Mouse (Mus musculus) embryonic facial prominence, embryonic 14.5 days (tissue): ENCODE results near the gene Ppp1r9a. TPM values are rescaled to one million over a fixed set of nuclear protein-coding genes. Genes with fewer than 3 reads are reported as not detected.
A peak's percentile ranks its signal among the peaks of the same experiment; 100 is the strongest.

Source experiments
- ATAC-seq: fragments of 200-750 bp; cut with Nextera tagmentation; 2 replicates; pipeline ENCODE4 v1.8.0; 2017; ENCODE audit warnings: low read depth, moderate number of reproducible peaks, moderate TSS enrichment
- DNase-seq: peaks from one replicate; pipeline ENCODE4 v3.0.0-alpha.2; 2015; ENCODE audit warnings: low spot score
- H3K27ac ChIP-seq: fragments of 300-500 bp; sonication (generic); replicated peaks from 2 replicates; pipeline ENCODE4 v1.5.1; 2014; ENCODE audit warnings: low read depth, mild to moderate bottlenecking, low read length, moderate library complexity
- H3K27me3 ChIP-seq: fragments of 300-500 bp; sonication (generic); replicated peaks from 2 replicates; pipeline ENCODE4 v1.6.1; 2014; ENCODE audit warnings: low read length; ENCODE audit not compliant: control insufficient read depth, insufficient read depth
- H3K36me3 ChIP-seq: fragments of 300-500 bp; sonication (generic); 2 replicates; pipeline ENCODE4 v1.6.1; 2014; ENCODE audit warnings: low read length, mixed read lengths; ENCODE audit not compliant: control insufficient read depth, insufficient read depth
- H3K4me1 ChIP-seq: fragments of 300-500 bp; sonication (generic); 2 replicates; pipeline ENCODE4 v1.6.1; 2014; ENCODE audit warnings: antibody characterized with exemption, low read length; ENCODE audit not compliant: control insufficient read depth, insufficient read depth
- H3K4me2 ChIP-seq: fragments of 300-500 bp; sonication (generic); 2 replicates; pipeline ENCODE4 v1.6.1; 2014; ENCODE audit warnings: low read depth, mild to moderate bottlenecking, low read length, moderate library complexity, mixed read lengths
- H3K4me3 ChIP-seq: fragments of 300-500 bp; sonication (generic); 2 replicates; pipeline ENCODE4 v1.5.1; 2014; ENCODE audit warnings: low read depth, mild to moderate bottlenecking, low read length
- H3K9ac ChIP-seq: fragments of 300-500 bp; sonication (generic); 2 replicates; pipeline ENCODE4 v1.6.1; 2014; ENCODE audit warnings: low read depth, mild to moderate bottlenecking, low read length, moderate library complexity, mixed read lengths
- H3K9me3 ChIP-seq: fragments of 300-500 bp; sonication (generic); 2 replicates; pipeline ENCODE4 v1.6.1; 2016; ENCODE audit warnings: low read length; ENCODE audit not compliant: control insufficient read depth
- WGBS: fragments of 180-500 bp; shearing (Covaris S2); extraction: QIAGEN DNeasy Blood & Tissue Kit; methylation state at CpG from one replicate; pipeline ENCODE4 v1.1.7; 2014; 5-methylcytosine and 5-hydroxymethylcytosine counted together
- polyA plus RNA-seq: library from polyadenylated mRNA; unstranded; fragments of >200 nt; fragmentation: Nextera tagmentation; extraction: Ambion mirVana; gene quantifications from 2 replicates; pipeline ENCODE4 v1.2.1, GENCODE M21; 2014

The Ppp1r9a gene
- polyA plus RNA-seq, 1 experiment from 2014 or later: 17.1 TPM

GRCm38 (mm10) chr6:5188938-5189337 lies 286.2 kb downstream of the Ppp1r9a start:
- no peak overlapping the region for H3K4me2 ChIP-seq
- H3K36me3 ChIP-seq: no peaks in the 10 kb centered on the region
- no peak for ATAC-seq
- no peak overlapping the region for H3K4me3 ChIP-seq
- H3K9me3 ChIP-seq: no peaks in the 10 kb centered on the region
- 52% methylated on average over 6 of the region's 6 CpGs for WGBS
- DNase-seq: no peak
- H3K27me3 ChIP-seq: no peaks in the 10 kb centered on the region
- no peak overlapping the region for H3K9ac ChIP-seq
- H3K27ac ChIP-seq: no peak overlapping the region
- no peaks in the 10 kb centered on the region for H3K4me1 ChIP-seq

DNA sequence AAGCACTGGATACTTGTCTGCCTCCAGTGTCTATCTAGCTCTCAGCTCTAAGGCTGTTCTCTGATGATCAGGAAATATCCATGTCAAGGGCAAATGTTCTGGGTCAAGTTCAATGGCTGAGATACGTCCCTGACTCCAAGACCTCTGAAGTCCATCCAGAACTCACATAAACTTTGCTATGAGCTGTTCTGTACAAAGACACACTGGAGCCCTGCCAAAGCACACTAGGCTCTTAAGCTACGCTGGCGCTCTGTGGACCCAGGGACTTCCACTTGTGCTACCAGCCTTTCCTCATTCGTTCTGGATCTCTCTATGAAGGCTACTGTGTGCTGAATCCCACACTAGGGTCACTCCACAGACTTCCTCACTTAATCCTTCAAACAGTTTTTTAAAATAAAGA lies 286.8 kb downstream of the Ppp1r9a start:
- Histone ChIP-seq H3K4me2 (no peak overlapping the region), H3K9ac (no peak overlapping the region), H3K4me1 (no peaks in the 10 kb centered on the region), H3K9me3 (no peaks in the 10 kb centered on the region), H3K27me3 (no peaks in the 10 kb centered on the region), H3K27ac (no peak overlapping the region), H3K4me3 (no peak overlapping the region), H3K36me3 (no peaks in the 10 kb centered on the region)
- no peak for ATAC-seq
- WGBS: 65% methylated on average over 4 of the region's 4 CpGs
- DNase-seq: peak; percentile 32

- Histone ChIP-seq H3K27ac (no peak overlapping the region), H3K36me3 (no peaks in the 10 kb centered on the region), H3K9me3 (no peaks in the 10 kb centered on the region), H3K4me2 (no peak overlapping the region), H3K27me3 (no peaks in the 10 kb centered on the region), H3K4me3 (no peak overlapping the region), H3K9ac (no peak overlapping the region), H3K4me1 (no peaks in the 10 kb centered on the region)
- 88% methylated on average over 4 of the region's 4 CpGs for WGBS
- no peak for ATAC-seq
- DNase-seq: no peak
These were observed 288.0 kb downstream of the Ppp1r9a start for GRCm38 (mm10) chr6:5190761-5191160.

GRCm38 (mm10) chr6:5193693-5194092 lies 291.0 kb downstream of the Ppp1r9a start, which contains the start of gene Pon1:
Gene Pon1 (minus strand): TSS chr6:5193946.
- DNase-seq (peak; percentile 20), ATAC-seq (peak; percentile 68; the same call in 1 of the 2 replicates)
- Histone ChIP-seq H3K27ac (no peak within 1 kb of the TSS), H3K4me1 (no peaks in the 10 kb centered on the region), H3K36me3 (no peaks in the 10 kb centered on the region), H3K9me3 (0 out of 2 replicates have a peak, but pooled peaks cover 6% of the 10 kb centered on the region), H3K27me3 (no peaks in the 10 kb centered on the region), H3K4me3 (no peak within 1 kb of the TSS), H3K4me2 (no peak within 1 kb of the TSS), H3K9ac (no peak within 1 kb of the TSS)
- 45% methylated on average over 5 of the region's 5 CpGs for WGBS

GRCm38 (mm10) chr6:5198590-5198989 lies 295.9 kb downstream of the Ppp1r9a start:
- WGBS: 91% methylated on average over 5 of the region's 5 CpGs
- DNase-seq (no peak), ATAC-seq (no peak)
- H3K4me3 ChIP-seq: no peak overlapping the region
- H3K4me1 ChIP-seq: no peaks in the 10 kb centered on the region
- H3K27me3 ChIP-seq: no peaks in the 10 kb centered on the region
- no peak overlapping the region for H3K9ac ChIP-seq
- no peak overlapping the region for H3K27ac ChIP-seq
- peaks cover 11% of the 10 kb centered on the region; the same call in 1 of the 2 replicates for H3K9me3 ChIP-seq
- H3K36me3 ChIP-seq: no peaks in the 10 kb centered on the region
- no peak overlapping the region for H3K4me2 ChIP-seq

DNA sequence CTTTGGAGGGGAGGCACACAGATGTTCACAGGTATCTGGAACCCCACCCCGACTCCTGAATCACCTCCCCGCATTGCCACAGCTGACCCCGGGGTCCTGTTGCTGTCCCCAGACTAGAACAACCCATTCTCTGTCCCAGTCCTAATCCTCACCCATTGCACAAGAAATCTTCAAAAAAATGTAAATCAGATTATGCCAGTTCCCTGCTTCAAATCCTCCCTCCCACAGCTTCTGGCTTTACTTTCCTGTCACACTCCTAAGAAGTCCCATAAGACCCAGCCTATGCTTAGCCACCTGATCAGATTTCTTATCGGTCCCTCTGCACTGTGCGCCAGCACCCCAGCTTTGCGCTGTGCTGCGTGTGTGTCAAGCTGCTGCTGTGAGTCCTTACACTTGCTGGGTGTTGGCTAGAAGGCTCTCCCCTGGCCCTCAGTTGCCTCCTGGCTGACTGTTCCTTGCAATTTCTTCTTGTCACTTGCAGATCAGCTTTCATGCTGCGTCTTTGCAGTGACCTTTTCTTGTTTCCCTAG lies 296.7 kb downstream of the Ppp1r9a start:
- 84% methylated on average over 8 of the region's 8 CpGs for WGBS
- Histone ChIP-seq H3K27ac (no peak overlapping the region), H3K9me3 (peaks cover 12% of the 10 kb centered on the region; the same call in 1 of the 2 replicates), H3K4me3 (no peak overlapping the region), H3K4me2 (no peak overlapping the region), H3K36me3 (no peaks in the 10 kb centered on the region), H3K27me3 (no peaks in the 10 kb centered on the region), H3K4me1 (no peaks in the 10 kb centered on the region), H3K9ac (no peak overlapping the region)
- DNase-seq: no peak
- ATAC-seq: no peak

DNA sequence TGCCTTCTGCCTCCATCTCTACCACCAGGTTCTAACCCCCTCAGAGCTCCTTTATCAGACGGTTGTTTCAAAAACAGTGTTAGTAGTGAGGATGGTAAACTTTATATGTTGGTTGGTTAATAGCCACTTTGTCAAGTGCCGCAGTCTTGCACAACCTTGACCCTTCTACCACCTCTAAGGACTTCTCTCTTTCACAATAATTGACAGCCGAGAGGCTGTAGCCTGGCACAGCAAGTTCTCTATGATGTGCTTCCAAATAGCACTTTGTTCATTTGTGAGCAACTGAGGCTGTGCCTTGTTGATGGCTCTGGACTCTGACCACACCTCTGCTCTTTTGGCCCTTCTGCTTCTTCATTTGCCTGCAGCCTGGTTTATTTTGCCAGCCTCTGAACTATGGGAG lies 297.2 kb downstream of the Ppp1r9a start:
- DNase-seq (no peak), ATAC-seq (no peak)
- H3K9me3 ChIP-seq: peaks cover 12% of the 10 kb centered on the region; the same call in 1 of the 2 replicates
- whole genome bisulfite sequencing: 75% methylated on average over 3 of the region's 3 CpGs
- H3K27ac ChIP-seq: no peak overlapping the region
- H3K36me3 ChIP-seq: no peaks in the 10 kb centered on the region
- no peak overlapping the region for H3K4me3 ChIP-seq
- no peaks in the 10 kb centered on the region for H3K27me3 ChIP-seq
- H3K4me1 ChIP-seq: no peaks in the 10 kb centered on the region
- no peak overlapping the region for H3K4me2 ChIP-seq
- H3K9ac ChIP-seq: no peak overlapping the region

DNA sequence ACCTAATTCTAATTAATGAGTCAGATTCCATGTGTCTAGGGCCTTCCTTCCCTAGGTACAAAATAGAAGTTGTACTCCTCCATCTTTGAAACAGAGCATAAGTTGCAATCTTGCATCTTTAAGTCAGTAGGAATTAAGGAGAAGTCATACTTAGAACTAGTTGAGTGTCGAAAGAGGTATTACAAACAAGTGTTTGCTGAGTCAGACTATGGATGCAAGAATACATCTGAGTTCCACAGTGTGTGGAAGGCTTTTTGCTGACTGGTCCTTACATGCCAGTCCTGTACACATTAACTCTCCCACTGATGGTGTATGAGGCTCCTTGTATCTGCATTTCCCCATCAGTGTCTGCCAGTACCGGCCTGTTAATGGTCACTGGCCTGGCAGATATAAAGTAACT lies 305.1 kb downstream of the Ppp1r9a start:
- no peak overlapping the region for H3K4me3 ChIP-seq
- no peak overlapping the region for H3K4me2 ChIP-seq
- H3K4me1 ChIP-seq: no peaks in the 10 kb centered on the region
- no peak overlapping the region for H3K9ac ChIP-seq
- no peaks in the 10 kb centered on the region for H3K36me3 ChIP-seq
- peaks cover 8% of the 10 kb centered on the region; the same call in 1 of the 2 replicates for H3K9me3 ChIP-seq
- ATAC-seq (no peak), DNase-seq (no peak)
- 84% methylated on average over 2 of the region's 2 CpGs for WGBS
- no peaks in the 10 kb centered on the region for H3K27me3 ChIP-seq
- no peak overlapping the region for H3K27ac ChIP-seq
